Mouse (Mus musculus): ENCODE measurements at regions not wholly inside any gene's neighbourhood (a gene's known extent, or its start where the extent isn't known, plus 50 kb on each side); places are given as distances from the start of the nearest gene placed in this dataset.

DNA sequence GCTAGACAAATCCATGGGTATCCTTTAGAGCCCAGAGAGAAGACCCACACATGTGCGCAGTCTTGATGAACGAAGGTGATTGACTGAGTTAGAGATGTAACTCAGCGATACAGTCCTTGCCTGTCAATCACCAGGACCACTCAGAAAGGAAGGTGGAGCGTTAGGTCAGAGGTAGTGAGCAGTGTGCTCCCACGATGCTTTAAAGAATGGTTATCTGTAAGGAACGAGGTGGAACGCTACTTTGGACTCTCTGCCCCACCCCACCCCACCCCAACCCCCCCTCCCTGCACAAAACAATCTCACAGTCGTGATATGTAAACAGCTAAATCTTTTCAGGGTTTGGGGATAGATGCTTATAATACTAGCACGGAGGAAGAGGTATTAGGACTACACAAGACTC lies 144.0 kb upstream of the Jmjd1c start:
- no peaks in the 10 kb centered on the region for H3K27me3 ChIP-seq (ENCODE audit: insufficient read depth, low read length)
- WGBS: 77% methylated on average over 9 of the region's 9 CpGs
- H3K9me3 ChIP-seq (ENCODE audit: low read length): no peaks in the 10 kb centered on the region
- H3K9ac ChIP-seq (replicated peaks; ENCODE audit: low read length): no peak overlapping the region
- H3K27ac ChIP-seq: no peak overlapping the region
- no peak for ATAC-seq
- H3K4me3 ChIP-seq (ENCODE audit: low read length): no peak overlapping the region
- no peak for TF ChIP-seq CTCF (IDR thresholded peaks at IDR 0.05; ENCODE audit: low read depth)
- no peak overlapping the region for H3K4me2 ChIP-seq (ENCODE audit: low read depth, low read length)
- no peaks in the 10 kb centered on the region for H3K4me1 ChIP-seq (ENCODE audit: insufficient read depth, low read length)
- no peaks in the 10 kb centered on the region for H3K36me3 ChIP-seq (ENCODE audit: insufficient read depth, low read length)
- no peak for DNase-seq (ENCODE audit: low spot score)

DNA sequence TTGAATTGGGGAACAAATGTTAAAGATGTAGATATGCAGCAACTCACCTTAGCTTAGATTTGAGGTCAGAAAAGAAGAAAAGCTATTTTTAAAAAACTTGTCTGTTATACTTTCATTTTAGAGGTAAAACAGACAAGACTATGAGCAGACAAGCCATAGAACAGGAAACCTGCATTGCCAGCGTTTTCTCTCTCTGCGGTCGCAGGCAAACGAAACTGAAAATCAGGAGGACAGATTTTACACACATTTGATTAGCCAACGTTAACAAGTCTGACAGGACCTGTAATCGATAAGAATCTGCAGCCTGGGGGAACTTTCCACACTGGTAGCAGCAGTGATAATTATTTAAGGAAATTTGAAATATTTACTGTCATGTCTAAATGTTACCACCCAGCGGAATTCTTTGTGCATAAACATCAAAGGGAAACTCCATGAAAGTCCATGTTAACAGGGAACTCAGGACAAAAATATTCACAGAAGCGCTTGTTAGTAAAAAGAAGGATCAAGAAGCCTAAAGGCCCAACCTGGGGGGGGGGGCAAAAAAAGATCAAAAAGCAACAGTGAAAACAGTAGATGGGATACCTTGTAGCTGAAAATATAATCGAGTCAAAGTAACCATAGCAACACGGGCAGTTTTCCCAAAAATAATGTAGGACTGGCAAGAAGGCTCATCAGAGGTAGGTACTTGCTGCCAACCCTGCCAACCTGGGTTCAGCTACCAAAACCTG lies 142.5 kb upstream of the Jmjd1c start:
- Histone ChIP-seq H3K27me3 (ENCODE audit: insufficient read depth, low read length) (no peaks in the 10 kb centered on the region), H3K36me3 (ENCODE audit: insufficient read depth, low read length) (no peaks in the 10 kb centered on the region), H3K4me1 (ENCODE audit: insufficient read depth, low read length) (no peaks in the 10 kb centered on the region), H3K9me3 (ENCODE audit: low read length) (no peaks in the 10 kb centered on the region), H3K9ac (replicated peaks; ENCODE audit: low read length) (no peak overlapping the region), H3K27ac (no peak overlapping the region), H3K4me3 (ENCODE audit: low read length) (no peak overlapping the region), H3K4me2 (ENCODE audit: low read depth, low read length) (no peak overlapping the region)
- no peak for TF ChIP-seq CTCF (IDR thresholded peaks at IDR 0.05; ENCODE audit: low read depth)
- ATAC-seq (no peak), DNase-seq (ENCODE audit: low spot score) (no peak)
- 69% methylated on average over 10 of the region's 10 CpGs for WGBS

DNA sequence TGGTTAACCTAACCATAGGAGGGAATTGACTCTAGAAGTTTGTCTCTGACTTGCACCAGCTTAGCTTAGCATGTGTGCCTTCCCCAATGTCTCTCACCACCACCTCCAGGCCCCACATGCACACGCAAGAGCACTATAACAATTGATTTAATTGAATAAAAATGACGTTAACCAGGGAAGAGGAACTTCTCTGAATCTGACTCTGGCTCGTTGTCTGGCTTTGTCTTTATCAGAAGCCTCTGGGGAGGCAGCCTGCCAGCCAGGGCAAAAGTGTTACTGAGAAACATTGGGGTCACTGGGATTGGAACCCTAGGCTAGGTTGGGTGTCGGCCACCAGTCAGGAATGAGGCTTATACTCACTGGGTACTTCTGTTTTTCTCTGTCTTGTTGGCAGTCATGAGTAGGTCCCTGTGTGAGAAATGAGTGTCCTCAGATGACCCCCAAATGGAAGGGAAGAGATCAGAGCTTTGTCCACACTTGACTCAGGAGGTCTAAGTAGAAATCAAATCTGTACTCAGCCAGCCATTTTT lies 141.9 kb upstream of the Jmjd1c start:
- no peaks in the 10 kb centered on the region for H3K27me3 ChIP-seq (ENCODE audit: insufficient read depth, low read length)
- 53% methylated on average over 4 of the region's 4 CpGs for WGBS
- no peak for ATAC-seq
- DNase-seq (ENCODE audit: low spot score): no peak
- H3K4me2 ChIP-seq (ENCODE audit: low read depth, low read length): no peak overlapping the region
- no peak overlapping the region for H3K4me3 ChIP-seq (ENCODE audit: low read length)
- H3K4me1 ChIP-seq (ENCODE audit: insufficient read depth, low read length): no peaks in the 10 kb centered on the region
- no peak overlapping the region for H3K27ac ChIP-seq
- H3K36me3 ChIP-seq (ENCODE audit: insufficient read depth, low read length): no peaks in the 10 kb centered on the region
- H3K9me3 ChIP-seq (ENCODE audit: low read length): no peaks in the 10 kb centered on the region
- no peak overlapping the region for H3K9ac ChIP-seq (replicated peaks; ENCODE audit: low read length)
- no peak for TF ChIP-seq CTCF (IDR thresholded peaks at IDR 0.05; ENCODE audit: low read depth)

DNA sequence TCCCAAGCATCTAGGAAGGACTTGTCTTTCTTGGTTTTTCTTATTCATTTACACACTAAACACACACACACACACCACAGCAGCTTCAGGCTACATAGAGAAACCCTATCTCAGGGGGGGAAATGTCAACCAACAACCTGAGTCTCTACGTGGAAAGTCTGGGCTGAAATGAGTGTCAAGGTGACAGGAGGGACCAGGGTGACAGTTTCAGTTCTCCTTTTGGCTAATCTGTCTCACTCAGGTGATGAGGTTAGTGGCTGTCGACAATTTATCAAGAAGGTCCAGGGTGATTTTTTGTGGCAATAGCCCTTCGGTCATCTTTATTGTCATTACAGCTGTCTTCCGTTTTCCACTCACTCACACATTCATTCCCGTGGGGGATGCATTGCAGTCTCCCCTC lies 140.5 kb upstream of the Jmjd1c start:
- Histone ChIP-seq H3K27ac (no peak overlapping the region), H3K36me3 (ENCODE audit: insufficient read depth, low read length) (no peaks in the 10 kb centered on the region), H3K4me1 (ENCODE audit: insufficient read depth, low read length) (no peaks in the 10 kb centered on the region), H3K9me3 (ENCODE audit: low read length) (no peaks in the 10 kb centered on the region), H3K9ac (replicated peaks; ENCODE audit: low read length) (no peak overlapping the region), H3K27me3 (ENCODE audit: insufficient read depth, low read length) (no peaks in the 10 kb centered on the region), H3K4me2 (ENCODE audit: low read depth, low read length) (no peak overlapping the region), H3K4me3 (ENCODE audit: low read length) (no peak overlapping the region)
- 65% methylated on average over 5 of the region's 5 CpGs for WGBS
- no peak for ATAC-seq
- TF ChIP-seq CTCF (IDR thresholded peaks at IDR 0.05; ENCODE audit: low read depth): no peak
- no peak for DNase-seq (ENCODE audit: low spot score)

DNA sequence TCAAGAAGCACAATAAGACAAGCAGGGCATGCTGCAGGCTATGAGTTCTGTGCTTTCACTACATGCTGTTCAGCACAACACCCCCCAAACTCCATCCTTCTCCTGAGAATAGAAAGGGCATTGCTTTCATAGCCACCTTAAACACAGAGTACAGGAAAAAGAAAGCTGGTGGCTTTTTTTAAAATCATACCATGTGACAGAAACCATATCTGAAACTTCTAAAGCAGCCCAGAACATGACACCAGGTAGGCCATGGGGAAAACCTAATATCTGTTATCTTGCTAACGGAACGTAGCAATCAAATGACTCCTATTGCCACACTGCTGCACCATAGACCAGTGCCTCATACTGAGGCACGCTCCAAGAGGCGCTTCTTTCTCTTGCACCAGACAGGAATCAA lies 139.3 kb upstream of the Jmjd1c start:
- no peak for TF ChIP-seq CTCF (IDR thresholded peaks at IDR 0.05; ENCODE audit: low read depth)
- H3K4me1 ChIP-seq (ENCODE audit: insufficient read depth, low read length): no peaks in the 10 kb centered on the region
- H3K27ac ChIP-seq: no peak overlapping the region
- no peaks in the 10 kb centered on the region for H3K9me3 ChIP-seq (ENCODE audit: low read length)
- H3K36me3 ChIP-seq (ENCODE audit: insufficient read depth, low read length): no peaks in the 10 kb centered on the region
- no peak overlapping the region for H3K4me2 ChIP-seq (ENCODE audit: low read depth, low read length)
- H3K4me3 ChIP-seq (ENCODE audit: low read length): no peak overlapping the region
- 89% methylated on average over 4 of the region's 4 CpGs for WGBS
- H3K27me3 ChIP-seq (ENCODE audit: insufficient read depth, low read length): no peaks in the 10 kb centered on the region
- DNase-seq (ENCODE audit: low spot score) (no peak), ATAC-seq (no peak)
- H3K9ac ChIP-seq (replicated peaks; ENCODE audit: low read length): no peak overlapping the region

DNA sequence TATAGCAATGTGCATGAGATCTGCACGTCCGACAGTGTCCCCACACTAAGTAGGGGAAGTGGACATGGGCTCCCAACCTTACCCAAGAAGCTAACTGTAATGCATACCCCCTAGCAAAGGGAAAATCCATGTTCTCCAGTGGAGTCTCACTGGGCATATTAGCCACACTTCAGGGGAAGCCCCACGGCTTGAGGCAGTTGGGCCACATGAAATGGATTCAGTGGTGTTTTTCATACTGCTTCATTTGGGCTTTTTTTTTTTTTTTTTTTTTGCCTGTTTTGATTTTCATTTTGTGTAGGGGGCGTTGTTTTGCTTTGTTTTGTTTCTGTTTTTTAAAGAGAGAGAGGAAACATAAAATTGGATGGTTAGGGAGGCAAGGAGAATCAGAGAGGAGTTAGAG lies 138.6 kb upstream of the Jmjd1c start:
- H3K9me3 ChIP-seq (ENCODE audit: low read length): no peaks in the 10 kb centered on the region
- H3K27ac ChIP-seq: no peak overlapping the region
- H3K4me3 ChIP-seq (ENCODE audit: low read length): no peak overlapping the region
- H3K36me3 ChIP-seq (ENCODE audit: insufficient read depth, low read length): no peaks in the 10 kb centered on the region
- DNase-seq (ENCODE audit: low spot score) (no peak), ATAC-seq (no peak)
- H3K4me2 ChIP-seq (ENCODE audit: low read depth, low read length): no peak overlapping the region
- no peak overlapping the region for H3K9ac ChIP-seq (replicated peaks; ENCODE audit: low read length)
- no peak for TF ChIP-seq CTCF (IDR thresholded peaks at IDR 0.05; ENCODE audit: low read depth)
- no peaks in the 10 kb centered on the region for H3K4me1 ChIP-seq (ENCODE audit: insufficient read depth, low read length)
- H3K27me3 ChIP-seq (ENCODE audit: insufficient read depth, low read length): no peaks in the 10 kb centered on the region
- WGBS: 81% methylated on average over 4 of the region's 4 CpGs
